Mouse (Mus musculus): Measurements from ENCODE around the gene Zcchc14. TPM values are rescaled to one million over a fixed set of nuclear protein-coding genes. Genes with fewer than 3 reads are reported as not detected.

Gene Zcchc14
- total RNA-seq, 1 experiment: 18.6 TPM

DNA sequence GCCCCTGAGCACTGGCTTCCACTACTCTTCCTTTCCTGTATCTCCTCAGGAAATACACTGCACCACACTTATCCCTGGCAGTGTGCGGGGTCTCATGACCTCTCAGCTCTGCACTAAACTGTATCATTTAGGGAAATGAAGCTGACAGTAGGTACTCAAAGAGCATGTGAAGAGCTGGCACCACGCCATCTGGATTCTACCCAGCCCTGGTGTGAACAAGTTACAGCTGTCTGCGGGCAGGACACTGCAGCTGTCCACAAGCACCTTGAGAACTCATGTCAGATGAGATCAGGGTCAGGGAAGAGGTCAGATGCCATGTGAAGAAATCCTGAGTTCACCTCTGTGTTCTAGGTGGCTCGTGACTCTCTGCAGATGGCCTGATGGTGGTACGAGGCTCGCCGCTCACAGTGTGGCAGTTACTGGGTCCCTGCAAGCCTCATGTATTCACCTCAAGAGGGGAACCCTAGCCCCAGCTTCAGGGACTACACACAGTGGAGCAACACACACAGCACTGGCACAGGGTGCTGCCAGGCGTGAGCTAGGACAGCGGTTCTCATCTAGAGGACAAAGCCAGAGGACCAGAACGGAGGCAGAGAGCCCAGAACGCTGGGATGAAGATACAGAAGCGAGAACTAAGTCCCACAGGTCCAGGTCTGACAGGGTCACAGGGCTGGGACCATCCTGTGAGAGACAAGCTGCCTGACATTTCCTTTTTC lies 31.7 kb downstream of the Zcchc14 start:
- H3K36me3 ChIP-seq (ENCODE audit: control insufficient read depth, insufficient read depth, low read length, poor library complexity, severe bottlenecking): peaks cover 5% of the 10 kb centered on the region; the same call in 1 of the 2 replicates
- no peak overlapping the region for H3K4me3 ChIP-seq (ENCODE audit: insufficient read depth in 1 of 2, low read depth in 1 of 2, low read length in 2 of 2, poor library complexity in 1 of 2, severe bottlenecking in 1 of 2)
- in situ Hi-C loops (cut with MboI; ENCODE audit: low sequenced_read_pairs in 2 of 2, unreplicated experiment in 2 of 2): no loop called here
- no peak overlapping the region for H3K9ac ChIP-seq (ENCODE audit: insufficient read depth, low read depth, low read length, poor library complexity, severe bottlenecking)
- H3K27ac ChIP-seq (ENCODE audit: insufficient read depth, low read depth, low read length, poor library complexity, severe bottlenecking): no peak overlapping the region
- no peaks in the 10 kb centered on the region for H3K4me1 ChIP-seq (ENCODE audit: control insufficient read depth in 2 of 2, insufficient read depth in 2 of 2, low read length in 2 of 2, poor library complexity in 1 of 2)
- DNase-seq (ENCODE audit: low read depth, low spot score): no peak
- TF ChIP-seq HCFC1 (IDR thresholded peaks at IDR 0.05; ENCODE audit: borderline replicate concordance, insufficient read depth, low read length) (no peak), ZNF384 (IDR thresholded peaks at IDR 0.05; ENCODE audit: low read depth, low read length) (no peak), MAFK (IDR thresholded peaks at IDR 0.05; ENCODE audit: insufficient read depth, low read depth, low read length) (no peak), ZC3H11A (IDR thresholded peaks at IDR 0.05; ENCODE audit: borderline replicate concordance, low read depth, low read length) (no peak), CHD2 (IDR thresholded peaks at IDR 0.05; ENCODE audit: low read depth, low read length) (no peak)
- H3K9me3 ChIP-seq (ENCODE audit: control insufficient read depth, insufficient read depth, low read depth, low read length): no peaks in the 10 kb centered on the region

DNA sequence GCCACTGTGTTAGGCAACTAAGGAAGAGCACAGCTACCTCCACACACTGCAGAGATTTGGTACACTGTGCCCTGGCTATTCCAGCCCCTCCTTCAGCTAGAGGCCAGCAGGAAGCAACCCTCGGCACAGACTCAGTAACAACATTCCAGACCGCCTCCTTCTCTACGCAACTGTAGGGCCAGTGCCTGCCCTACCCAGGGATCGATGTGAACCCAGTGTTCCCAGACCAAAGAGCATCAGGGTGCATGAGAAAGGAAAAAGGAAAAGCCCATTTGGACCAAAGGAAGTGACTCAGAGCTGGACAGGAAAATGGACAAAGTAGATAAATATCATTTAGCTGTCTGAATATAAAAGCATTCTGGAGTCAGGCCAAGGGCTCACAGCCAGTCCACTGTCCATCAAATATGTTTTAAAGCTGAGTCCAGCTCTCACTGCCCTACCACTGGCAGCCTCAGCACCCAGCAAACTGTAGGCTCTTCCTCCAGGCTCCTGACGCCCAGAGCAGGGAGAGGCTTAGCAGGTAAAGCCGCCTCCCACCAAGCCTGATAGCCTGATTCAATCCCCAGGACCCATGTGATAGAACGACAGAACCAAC lies 33.2 kb downstream of the Zcchc14 start:
- TF ChIP-seq MAFK (IDR thresholded peaks at IDR 0.05; ENCODE audit: insufficient read depth, low read depth, low read length): no peak
- no peak for TF ChIP-seq ZNF384 (IDR thresholded peaks at IDR 0.05; ENCODE audit: low read depth, low read length)
- no peak for TF ChIP-seq CHD2 (IDR thresholded peaks at IDR 0.05; ENCODE audit: low read depth, low read length)
- TF ChIP-seq ZC3H11A (IDR thresholded peaks at IDR 0.05; ENCODE audit: borderline replicate concordance, low read depth, low read length): no peak
- TF ChIP-seq HCFC1 (IDR thresholded peaks at IDR 0.05; ENCODE audit: borderline replicate concordance, insufficient read depth, low read length): no peak
- H3K27ac ChIP-seq (ENCODE audit: insufficient read depth, low read depth, low read length, poor library complexity, severe bottlenecking): no peak overlapping the region
- in situ Hi-C loops (cut with MboI; ENCODE audit: low sequenced_read_pairs in 2 of 2, unreplicated experiment in 2 of 2): no loop called here
- no peak overlapping the region for H3K9ac ChIP-seq (ENCODE audit: insufficient read depth, low read depth, low read length, poor library complexity, severe bottlenecking)
- no peaks in the 10 kb centered on the region for H3K9me3 ChIP-seq (ENCODE audit: control insufficient read depth, insufficient read depth, low read depth, low read length)
- no peak overlapping the region for H3K4me3 ChIP-seq (ENCODE audit: insufficient read depth in 1 of 2, low read depth in 1 of 2, low read length in 2 of 2, poor library complexity in 1 of 2, severe bottlenecking in 1 of 2)
- H3K4me1 ChIP-seq (ENCODE audit: control insufficient read depth in 2 of 2, insufficient read depth in 2 of 2, low read length in 2 of 2, poor library complexity in 1 of 2): no peaks in the 10 kb centered on the region
- peaks cover 7% of the 10 kb centered on the region; the same call in 1 of the 2 replicates for H3K36me3 ChIP-seq (ENCODE audit: control insufficient read depth, insufficient read depth, low read length, poor library complexity, severe bottlenecking)
- DNase-seq (ENCODE audit: low read depth, low spot score): no peak

DNA sequence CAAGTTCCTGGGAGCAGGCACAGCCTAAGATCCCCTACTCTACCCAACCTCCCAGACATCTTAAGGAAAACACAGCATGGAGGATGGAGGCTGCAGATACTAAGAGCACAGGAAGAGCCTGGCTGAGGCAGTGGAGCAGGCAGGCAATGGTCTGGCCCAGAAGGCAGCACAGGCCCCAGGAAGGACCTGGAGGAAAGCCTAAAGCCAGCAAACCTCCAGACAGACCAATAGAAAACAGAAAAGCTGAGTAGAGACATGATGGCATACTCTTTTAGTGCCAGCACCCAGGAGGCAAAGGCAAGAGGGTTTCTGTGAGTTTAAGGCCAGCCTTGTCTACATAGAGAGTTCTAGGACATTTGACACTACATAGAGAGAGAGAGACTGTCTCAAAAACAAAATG lies 39.3 kb downstream of the Zcchc14 start:
- Histone ChIP-seq H3K36me3 (ENCODE audit: control insufficient read depth, insufficient read depth, low read length, poor library complexity, severe bottlenecking) (peaks cover 11% of the 10 kb centered on the region; the same call in 1 of the 2 replicates), H3K9ac (ENCODE audit: insufficient read depth, low read depth, low read length, poor library complexity, severe bottlenecking) (no peak overlapping the region), H3K27ac (ENCODE audit: insufficient read depth, low read depth, low read length, poor library complexity, severe bottlenecking) (no peak overlapping the region), H3K4me3 (ENCODE audit: insufficient read depth in 1 of 2, low read depth in 1 of 2, low read length in 2 of 2, poor library complexity in 1 of 2, severe bottlenecking in 1 of 2) (no peak overlapping the region), H3K9me3 (ENCODE audit: control insufficient read depth, insufficient read depth, low read depth, low read length) (no peaks in the 10 kb centered on the region), H3K4me1 (ENCODE audit: control insufficient read depth in 2 of 2, insufficient read depth in 2 of 2, low read length in 2 of 2, poor library complexity in 1 of 2) (no peaks in the 10 kb centered on the region)
- DNase-seq (ENCODE audit: low read depth, low spot score): no peak
- no peak for TF ChIP-seq MAFK (IDR thresholded peaks at IDR 0.05; ENCODE audit: insufficient read depth, low read depth, low read length)
- no peak for TF ChIP-seq CHD2 (IDR thresholded peaks at IDR 0.05; ENCODE audit: low read depth, low read length)
- no peak for TF ChIP-seq HCFC1 (IDR thresholded peaks at IDR 0.05; ENCODE audit: borderline replicate concordance, insufficient read depth, low read length)
- TF ChIP-seq ZNF384 (IDR thresholded peaks at IDR 0.05; ENCODE audit: low read depth, low read length): no peak
- TF ChIP-seq ZC3H11A (IDR thresholded peaks at IDR 0.05; ENCODE audit: borderline replicate concordance, low read depth, low read length): no peak
- in situ Hi-C loops (cut with MboI; ENCODE audit: low sequenced_read_pairs in 2 of 2, unreplicated experiment in 2 of 2): no loop called here

DNA sequence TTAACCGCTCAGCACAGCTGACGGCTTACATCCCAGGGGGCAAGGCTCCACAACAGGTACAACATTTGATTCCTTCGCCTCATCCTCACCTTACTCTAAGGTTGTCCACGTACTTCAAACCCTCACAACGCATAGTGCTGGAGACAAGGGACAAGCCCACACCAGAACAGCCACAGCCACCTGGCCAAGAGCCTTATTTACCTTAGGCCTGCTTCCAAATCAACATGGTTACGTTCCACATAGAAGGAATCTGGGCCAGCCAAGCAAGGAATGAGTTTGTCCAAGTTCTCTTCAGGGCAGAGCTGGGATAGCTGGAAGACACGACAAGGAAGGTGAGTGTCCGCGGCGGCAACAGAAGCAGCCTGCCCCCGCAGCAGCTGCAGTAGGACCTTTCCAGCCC lies 42.8 kb downstream of the Zcchc14 start:
- Histone ChIP-seq H3K27ac (ENCODE audit: insufficient read depth, low read depth, low read length, poor library complexity, severe bottlenecking) (no peak overlapping the region), H3K4me3 (ENCODE audit: insufficient read depth in 1 of 2, low read depth in 1 of 2, low read length in 2 of 2, poor library complexity in 1 of 2, severe bottlenecking in 1 of 2) (no peak overlapping the region), H3K36me3 (ENCODE audit: control insufficient read depth, insufficient read depth, low read length, poor library complexity, severe bottlenecking) (peaks cover 12% of the 10 kb centered on the region; the same call in 1 of the 2 replicates), H3K4me1 (ENCODE audit: control insufficient read depth in 2 of 2, insufficient read depth in 2 of 2, low read length in 2 of 2, poor library complexity in 1 of 2) (0 out of 4 replicates have a peak, but pooled peaks cover 0 to 4% of the 10 kb centered on the region in 2 experiments), H3K9me3 (ENCODE audit: control insufficient read depth, insufficient read depth, low read depth, low read length) (no peaks in the 10 kb centered on the region), H3K9ac (ENCODE audit: insufficient read depth, low read depth, low read length, poor library complexity, severe bottlenecking) (no peak overlapping the region)
- DNase-seq (ENCODE audit: low read depth, low spot score): no peak
- TF ChIP-seq ZC3H11A (IDR thresholded peaks at IDR 0.05; ENCODE audit: borderline replicate concordance, low read depth, low read length) (no peak), HCFC1 (IDR thresholded peaks at IDR 0.05; ENCODE audit: borderline replicate concordance, insufficient read depth, low read length) (no peak), ZNF384 (IDR thresholded peaks at IDR 0.05; ENCODE audit: low read depth, low read length) (no peak), MAFK (IDR thresholded peaks at IDR 0.05; ENCODE audit: insufficient read depth, low read depth, low read length) (no peak), CHD2 (IDR thresholded peaks at IDR 0.05; ENCODE audit: low read depth, low read length) (no peak)
- in situ Hi-C loops (cut with MboI; ENCODE audit: low sequenced_read_pairs in 2 of 2, unreplicated experiment in 2 of 2): no loop called here

Data from ES-E14 (cell line).